Mouse (Mus musculus): ENCODE measurements around the gene Fam43a. TPM values are rescaled to one million over a fixed set of nuclear protein-coding genes. Genes with fewer than 3 reads are reported as not detected.

Gene Fam43a
- 6.7 TPM in 2 replicates for polyA plus RNA-seq (2014; fragmentation: Nextera tagmentation; extraction: Ambion mirVana)

GRCm38 (mm10) chr16:30599491-30600268 is at the start of gene Fam43a:
Fam43a (plus strand) TSS chr16:30599723.
- H3K4me1 ChIP-seq (replicated peaks; ENCODE audit: control insufficient read depth, insufficient read depth, low read length), result peaks cover 10% of the 10 kb centered on the region
- peaks cover 14% of the 10 kb centered on the region for H3K27me3 ChIP-seq (ENCODE audit: control insufficient read depth, insufficient read depth, low read length)
- no peaks in the 10 kb centered on the region for H3K9me3 ChIP-seq (ENCODE audit: control insufficient read depth, low read length)
- no peaks in the 10 kb centered on the region for H3K36me3 ChIP-seq (ENCODE audit: control insufficient read depth, insufficient read depth, low read length)
- ATAC-seq (ENCODE audit: low FRiP score) (peak; percentile 77), DNase-seq (ENCODE audit: low spot score) (peak; percentile 91)
- WGBS, result under 1% methylated on average over 63 of the region's 63 CpGs
- 0 out of 2 replicates have a peak within 1 kb of the TSS, but pooled peaks have one; percentile 3 for H3K27ac ChIP-seq (ENCODE audit: low read depth, low read length)
- H3K9ac ChIP-seq (ENCODE audit: low read depth, low read length), result peak within 1 kb of the TSS; percentile 70
- peak within 1 kb of the TSS; percentile 47 for H3K4me3 ChIP-seq (ENCODE audit: low read depth, low read length)
- H3K4me2 ChIP-seq (replicated peaks; ENCODE audit: low read depth, low read length), result peak within 1 kb of the TSS; percentile 89

DNA sequence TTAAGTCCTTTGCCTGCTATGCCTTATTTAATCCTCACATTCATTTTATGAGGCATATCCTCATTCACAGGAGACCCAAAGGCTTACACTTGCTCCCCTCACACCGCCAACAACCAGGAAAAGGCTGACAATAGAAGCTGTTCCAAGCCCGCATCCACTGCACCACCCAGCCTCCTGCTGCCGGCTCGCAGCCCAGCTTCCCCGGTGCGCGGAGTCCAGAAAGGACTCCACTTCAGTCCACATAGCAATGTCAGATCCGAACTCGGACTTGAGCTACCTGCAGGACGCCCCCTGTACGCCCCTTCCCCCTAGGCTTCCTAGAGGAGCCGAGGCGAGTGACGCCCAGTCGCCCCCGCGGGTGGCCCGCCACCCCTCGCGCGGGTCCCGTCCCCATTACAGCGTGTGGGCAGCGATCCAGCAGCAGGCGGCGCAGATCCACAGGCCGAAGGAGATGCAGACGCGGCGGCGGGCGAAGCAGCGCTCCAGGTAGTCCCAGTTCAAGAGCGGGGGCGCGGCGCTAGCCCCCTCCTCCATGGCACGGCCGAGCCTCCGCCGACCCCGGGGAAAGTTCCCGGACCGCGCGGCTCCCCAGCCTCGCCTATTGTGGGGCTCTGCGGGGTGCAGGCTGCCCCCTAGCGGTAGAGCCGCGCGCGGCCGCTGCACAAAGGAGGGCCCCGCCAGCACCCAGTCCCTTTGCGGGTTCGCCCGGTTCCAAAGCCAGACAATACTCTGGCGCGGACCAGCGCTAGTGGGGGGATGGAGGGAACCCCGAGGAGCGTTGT is 49.4 kb upstream of the Fam43a start:
- WGBS, result under 1% methylated on average over 63 of the region's 63 CpGs
- Histone ChIP-seq H3K4me3 (ENCODE audit: low read depth, low read length) (peak overlapping the region; percentile 73), H3K9ac (ENCODE audit: low read depth, low read length) (peak overlapping the region; percentile 97), H3K36me3 (ENCODE audit: control insufficient read depth, insufficient read depth, low read length) (0 out of 2 replicates have a peak, but pooled peaks cover 6% of the 10 kb centered on the region), H3K4me1 (replicated peaks; ENCODE audit: control insufficient read depth, insufficient read depth, low read length) (no peaks in the 10 kb centered on the region; the same call in 1 of the 2 replicates), H3K9me3 (ENCODE audit: control insufficient read depth, low read length) (0 out of 2 replicates have a peak, but pooled peaks cover 1% of the 10 kb centered on the region), H3K27me3 (ENCODE audit: control insufficient read depth, insufficient read depth, low read length) (no peaks in the 10 kb centered on the region; the same call in 1 of the 2 replicates), H3K27ac (ENCODE audit: low read depth, low read length) (peak overlapping the region; percentile 31; the same call in 1 of the 2 replicates), H3K4me2 (replicated peaks; ENCODE audit: low read depth, low read length) (peak overlapping the region; percentile 62)
- ATAC-seq (ENCODE audit: low FRiP score) (peak; percentile 92), DNase-seq (ENCODE audit: low spot score) (peak; percentile 90)

DNA sequence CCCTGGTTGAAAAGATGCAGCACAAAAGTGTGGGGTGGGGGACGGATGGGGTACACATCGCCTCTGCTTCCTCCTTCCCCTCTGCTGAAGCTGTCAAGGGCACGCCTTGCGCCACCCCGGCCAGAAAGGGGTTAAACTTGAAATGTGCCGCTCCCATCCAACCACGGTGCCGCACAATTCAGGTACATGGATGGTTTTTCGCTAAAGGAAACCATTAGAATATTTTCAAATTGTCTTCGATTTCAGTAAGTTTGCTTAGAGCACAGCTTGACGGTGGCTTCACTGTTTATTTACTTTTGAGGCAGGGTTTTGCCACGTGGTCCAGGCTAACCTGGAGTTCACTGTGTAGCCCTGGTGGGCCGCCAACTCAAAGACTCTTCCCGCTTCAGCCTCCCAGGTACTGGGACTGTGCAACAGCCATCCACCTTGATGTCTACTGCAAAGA is 48.8 kb upstream of the Fam43a start, which contains the start of gene Tmem44:
TSS of gene Tmem44 (minus strand) at position 95 of the 445 bp plus-strand sequence.
- ATAC-seq (ENCODE audit: low FRiP score), result peak; percentile 79
- Histone ChIP-seq H3K9ac (ENCODE audit: low read depth, low read length) (peak within 1 kb of the TSS; percentile 97), H3K27me3 (ENCODE audit: control insufficient read depth, insufficient read depth, low read length) (no peaks in the 10 kb centered on the region; the same call in 1 of the 2 replicates), H3K9me3 (ENCODE audit: control insufficient read depth, low read length) (0 out of 2 replicates have a peak, but pooled peaks cover 2% of the 10 kb centered on the region), H3K4me1 (replicated peaks; ENCODE audit: control insufficient read depth, insufficient read depth, low read length) (no peaks in the 10 kb centered on the region; the same call in 1 of the 2 replicates), H3K36me3 (ENCODE audit: control insufficient read depth, insufficient read depth, low read length) (0 out of 2 replicates have a peak, but pooled peaks cover 6% of the 10 kb centered on the region), H3K27ac (ENCODE audit: low read depth, low read length) (peak within 1 kb of the TSS; percentile 31; the same call in 1 of the 2 replicates), H3K4me2 (replicated peaks; ENCODE audit: low read depth, low read length) (peak within 1 kb of the TSS; percentile 62), H3K4me3 (ENCODE audit: low read depth, low read length) (peak within 1 kb of the TSS; percentile 73)
- WGBS, result 8% methylated on average over 14 of the region's 14 CpGs
- DNase-seq (ENCODE audit: low spot score), result no peak

- Histone ChIP-seq H3K36me3 (ENCODE audit: control insufficient read depth, insufficient read depth, low read length) (0 out of 2 replicates have a peak, but pooled peaks cover 2% of the 10 kb centered on the region), H3K4me3 (ENCODE audit: low read depth, low read length) (no peak overlapping the region), H3K9ac (ENCODE audit: low read depth, low read length) (no peak overlapping the region), H3K4me1 (replicated peaks; ENCODE audit: control insufficient read depth, insufficient read depth, low read length) (no peaks in the 10 kb centered on the region; the same call in 1 of the 2 replicates), H3K27ac (ENCODE audit: low read depth, low read length) (no peak overlapping the region; the same call in 1 of the 2 replicates), H3K9me3 (ENCODE audit: control insufficient read depth, low read length) (0 out of 2 replicates have a peak, but pooled peaks cover 2% of the 10 kb centered on the region), H3K4me2 (replicated peaks; ENCODE audit: low read depth, low read length) (no peak overlapping the region), H3K27me3 (ENCODE audit: control insufficient read depth, insufficient read depth, low read length) (no peaks in the 10 kb centered on the region; the same call in 1 of the 2 replicates)
- WGBS, result 40% methylated on average over 11 of the region's 11 CpGs
- DNase-seq (ENCODE audit: low spot score), result no peak
- no peak for ATAC-seq (ENCODE audit: low FRiP score)
Measured at GRCm38 (mm10) chr16:30552621-30553338, 46.7 kb upstream of the Fam43a start.

DNA sequence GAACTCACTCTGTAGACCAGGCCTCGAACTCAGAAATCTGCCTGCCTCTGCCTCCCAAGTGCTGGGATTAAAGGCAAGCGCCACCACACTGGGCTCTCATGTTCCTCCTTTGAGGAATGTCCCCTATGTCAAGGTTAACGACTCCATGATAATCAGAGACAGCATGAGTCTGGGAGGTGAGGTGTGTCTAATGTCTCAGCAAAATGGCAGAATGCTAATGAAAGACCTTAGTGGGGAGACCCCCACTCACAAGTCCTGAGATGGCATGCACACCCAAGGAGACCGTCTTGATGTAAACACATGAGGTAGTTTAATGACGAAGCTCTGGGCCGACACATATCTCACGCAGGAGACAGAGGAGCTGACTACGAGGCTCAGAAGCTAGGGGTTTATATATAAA is 45.4 kb upstream of the Fam43a start:
- Histone ChIP-seq H3K9me3 (ENCODE audit: control insufficient read depth, low read length) (0 out of 2 replicates have a peak, but pooled peaks cover 2% of the 10 kb centered on the region), H3K4me2 (replicated peaks; ENCODE audit: low read depth, low read length) (no peak overlapping the region), H3K27ac (ENCODE audit: low read depth, low read length) (no peak overlapping the region), H3K4me1 (replicated peaks; ENCODE audit: control insufficient read depth, insufficient read depth, low read length) (no peaks in the 10 kb centered on the region; the same call in 1 of the 2 replicates), H3K4me3 (ENCODE audit: low read depth, low read length) (no peak overlapping the region), H3K36me3 (ENCODE audit: control insufficient read depth, insufficient read depth, low read length) (0 out of 2 replicates have a peak, but pooled peaks cover 2% of the 10 kb centered on the region), H3K9ac (ENCODE audit: low read depth, low read length) (no peak overlapping the region), H3K27me3 (ENCODE audit: control insufficient read depth, insufficient read depth, low read length) (no peaks in the 10 kb centered on the region; the same call in 1 of the 2 replicates)
- 97% methylated on average over 8 of the region's 8 CpGs for WGBS
- DNase-seq (ENCODE audit: low spot score), result no peak
- ATAC-seq (ENCODE audit: low FRiP score), result no peak

- H3K9ac ChIP-seq (ENCODE audit: low read depth, low read length), result no peak overlapping the region
- WGBS, result 97% methylated on average over 5 of the region's 5 CpGs
- no peaks in the 10 kb centered on the region for H3K27me3 ChIP-seq (ENCODE audit: control insufficient read depth, insufficient read depth, low read length)
- H3K4me2 ChIP-seq (replicated peaks; ENCODE audit: low read depth, low read length), result no peak overlapping the region
- peaks cover 11% of the 10 kb centered on the region for H3K36me3 ChIP-seq (ENCODE audit: control insufficient read depth, insufficient read depth, low read length)
- no peaks in the 10 kb centered on the region for H3K4me1 ChIP-seq (replicated peaks; ENCODE audit: control insufficient read depth, insufficient read depth, low read length)
- H3K27ac ChIP-seq (ENCODE audit: low read depth, low read length), result no peak overlapping the region
- H3K4me3 ChIP-seq (ENCODE audit: low read depth, low read length), result no peak overlapping the region
- DNase-seq (ENCODE audit: low spot score), result no peak
- ATAC-seq (ENCODE audit: low FRiP score), result no peak
- 0 out of 2 replicates have a peak, but pooled peaks cover 2% of the 10 kb centered on the region for H3K9me3 ChIP-seq (ENCODE audit: control insufficient read depth, low read length)
Measured at GRCm38 (mm10) chr16:30559312-30559992, 40.1 kb upstream of the Fam43a start.

- Histone ChIP-seq H3K9me3 (ENCODE audit: control insufficient read depth, low read length) (no peaks in the 10 kb centered on the region), H3K27me3 (ENCODE audit: control insufficient read depth, insufficient read depth, low read length) (no peaks in the 10 kb centered on the region), H3K27ac (ENCODE audit: low read depth, low read length) (no peak overlapping the region), H3K9ac (ENCODE audit: low read depth, low read length) (no peak overlapping the region), H3K36me3 (ENCODE audit: control insufficient read depth, insufficient read depth, low read length) (peaks cover 11% of the 10 kb centered on the region), H3K4me3 (ENCODE audit: low read depth, low read length) (no peak overlapping the region), H3K4me2 (replicated peaks; ENCODE audit: low read depth, low read length) (no peak overlapping the region), H3K4me1 (replicated peaks; ENCODE audit: control insufficient read depth, insufficient read depth, low read length) (no peaks in the 10 kb centered on the region)
- WGBS, result 87% methylated on average over 4 of the region's 4 CpGs
- ATAC-seq (ENCODE audit: low FRiP score), result no peak
- no peak for DNase-seq (ENCODE audit: low spot score)
Measured at GRCm38 (mm10) chr16:30560601-30561000, 38.9 kb upstream of the Fam43a start.
